Mouse (Mus musculus): ENCODE measurements around the gene Tnr. TPM values are rescaled to one million over a fixed set of nuclear protein-coding genes. Genes with fewer than 3 reads are reported as not detected.

Tnr gene
- 2.1 and 2.7 TPM in 2 replicates for total RNA-seq (2021)
- long read RNA-seq, experiment 1, result 0 reads
- long read RNA-seq, experiment 2, full-length matches to known transcripts, result 1 of 1 reads
- long read RNA-seq, experiment 2, partial matches to known transcripts, result 0 of 1 reads
- long read RNA-seq, experiment 2, other reads (novel, unspliced or antisense), result 0 of 1 reads

DNA sequence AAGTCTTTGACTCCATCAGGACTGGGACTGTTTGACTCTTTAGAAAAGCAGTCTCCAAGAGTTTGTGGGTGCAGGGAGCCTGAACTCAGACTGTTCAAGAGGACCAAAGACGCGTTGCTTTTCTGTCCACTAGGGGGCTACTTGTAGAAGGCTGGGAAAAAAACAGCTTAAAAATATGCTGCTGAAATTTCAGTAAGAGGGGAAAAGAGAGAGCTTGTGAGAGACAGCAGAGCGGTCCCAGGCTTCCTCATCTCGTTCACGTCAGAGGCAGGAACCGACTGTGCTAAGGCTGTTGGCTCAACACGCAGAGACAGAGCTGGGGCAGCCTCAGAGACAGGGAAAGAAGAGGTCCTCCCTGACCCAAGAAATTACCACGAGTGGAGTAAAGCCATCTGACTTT lies at the start of gene Tnr:
Gene Tnr, plus strand, starts transcription at position 192 of the 400 bp plus-strand sequence.
- peak; percentile 27 for DNase-seq

DNA sequence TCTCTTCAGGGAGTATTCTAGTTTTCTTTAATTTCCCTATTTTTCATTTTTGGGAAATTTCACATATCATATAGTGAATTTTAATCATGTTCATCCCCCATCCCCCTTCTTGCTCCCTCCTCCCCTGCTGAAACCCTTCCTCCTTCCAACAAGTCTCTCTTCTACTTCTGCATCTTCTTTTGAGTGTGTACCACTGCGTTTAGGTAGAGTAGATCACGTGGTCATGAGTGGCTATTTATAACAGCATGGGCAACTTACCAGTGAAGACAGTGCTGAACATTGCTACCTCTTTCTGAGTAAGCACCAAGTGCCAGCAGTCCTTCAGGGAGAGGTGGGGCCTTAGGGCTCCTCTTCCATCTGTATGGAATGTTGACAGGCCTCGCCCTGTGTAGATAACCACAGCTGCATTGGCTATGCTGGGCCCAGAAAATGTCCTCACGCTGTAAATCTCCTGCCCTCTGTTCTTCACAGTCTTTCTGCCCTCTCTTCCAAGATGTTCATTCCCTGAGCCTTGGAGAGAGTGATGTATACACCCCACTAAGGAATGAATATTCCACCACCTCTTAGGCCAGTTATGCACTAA lies 33.6 kb upstream of the Tnr start:
- no peak for DNase-seq

DNA sequence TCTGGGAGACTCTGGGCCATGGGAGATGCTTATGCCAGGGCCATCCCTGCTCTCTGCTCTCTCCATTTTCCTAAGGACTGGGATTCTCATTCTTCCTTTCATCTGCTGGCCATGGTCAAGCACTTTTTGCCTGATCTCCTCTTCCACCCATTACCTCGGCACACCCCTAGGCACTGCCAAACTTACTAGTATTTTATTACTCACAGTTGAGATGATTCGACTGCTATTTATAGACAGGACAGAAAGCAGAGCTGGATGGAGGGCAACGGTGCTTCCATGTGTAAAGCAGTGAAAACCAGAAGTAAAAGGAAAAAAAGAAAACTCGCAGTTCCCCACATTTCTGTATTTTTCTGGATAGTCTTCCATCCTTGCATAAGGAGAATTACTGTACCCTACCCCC lies 31.0 kb upstream of the Tnr start:
- DNase-seq, result no peak

DNA sequence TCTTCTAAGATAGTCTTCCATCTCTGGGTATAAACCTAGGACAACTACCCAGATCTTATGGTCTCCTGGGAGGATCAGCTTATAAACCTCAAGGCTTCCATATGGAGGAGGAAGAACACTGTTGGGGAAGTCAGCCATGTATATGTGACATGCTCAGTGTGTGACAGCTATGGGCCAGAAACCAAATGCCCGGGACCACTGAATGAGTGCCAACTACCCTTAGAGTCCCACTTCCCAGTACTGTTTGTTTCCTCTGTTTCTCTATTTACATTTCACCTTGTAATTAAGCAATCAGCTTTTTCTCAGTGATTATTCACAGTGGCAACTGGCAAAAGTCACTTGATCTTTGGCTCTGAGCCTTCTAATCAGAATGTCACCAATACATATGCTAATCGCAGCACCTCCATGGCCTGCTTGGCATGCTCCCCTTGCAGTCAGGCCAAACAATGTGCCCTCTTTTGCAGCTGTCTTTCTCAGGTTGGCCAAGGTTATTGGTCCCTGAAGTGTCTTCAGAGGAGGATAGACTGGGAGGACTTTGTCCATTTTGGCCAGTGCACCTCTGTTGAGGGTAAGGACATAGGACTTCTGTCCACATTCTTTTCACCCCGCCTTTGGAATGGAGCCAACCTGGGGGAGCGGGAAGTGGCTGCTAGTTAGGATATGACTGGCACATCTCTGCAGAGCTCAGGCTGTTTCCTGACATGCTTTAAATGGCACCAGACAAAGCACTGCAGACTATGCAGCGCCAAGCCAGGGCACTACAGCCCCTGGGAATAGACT lies 29.7 kb upstream of the Tnr start:
- DNase-seq, result no peak

DNA sequence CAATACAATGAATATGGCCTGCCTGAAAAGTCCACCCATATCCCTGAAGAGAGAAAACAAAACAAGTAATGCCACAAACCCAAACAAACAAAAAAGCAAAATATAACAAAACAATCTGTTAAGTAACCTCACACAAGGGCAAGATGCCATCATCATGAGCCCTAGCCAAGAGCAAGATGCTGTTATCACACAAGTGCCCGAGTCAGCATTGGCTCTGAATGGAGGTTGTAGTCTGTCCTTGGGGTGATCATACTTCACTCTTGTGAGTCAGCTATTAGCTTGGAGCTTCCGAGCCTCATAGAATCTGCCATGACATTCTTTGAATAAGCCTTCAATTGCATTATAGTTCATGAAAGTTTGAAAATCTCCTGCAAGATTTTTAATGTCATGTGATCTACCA lies 25.3 kb upstream of the Tnr start:
- DNase-seq, result peak; percentile 10

DNA sequence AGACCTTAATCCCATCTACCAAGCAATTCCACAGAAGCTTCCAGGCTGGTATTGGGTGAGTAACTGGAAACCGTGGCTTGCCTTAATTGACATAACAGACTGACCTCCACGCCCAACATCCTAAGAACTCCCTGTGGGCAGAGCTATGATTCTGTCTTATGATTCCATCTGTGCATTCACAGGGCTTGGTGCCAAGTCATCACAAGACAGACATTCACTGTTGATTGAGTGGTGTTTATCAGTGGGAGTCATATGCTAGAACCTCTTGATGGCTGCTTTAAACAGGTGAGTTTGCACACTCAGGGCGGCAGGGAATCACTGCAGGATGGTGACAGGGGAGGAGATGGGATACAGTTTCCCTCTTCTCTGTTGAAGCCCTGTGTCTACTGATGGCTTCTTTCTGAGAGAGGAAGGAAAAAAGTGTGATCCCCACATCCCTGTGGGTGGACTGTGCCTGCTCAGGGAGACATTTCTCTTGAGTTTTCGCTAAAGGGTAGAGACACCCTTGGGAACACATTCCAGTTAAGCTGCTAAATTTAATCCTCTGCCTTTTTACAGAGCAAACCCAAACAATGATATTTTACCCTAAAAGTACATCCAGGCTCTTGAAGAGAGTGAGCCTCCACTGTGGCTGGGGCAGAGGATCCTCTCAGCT lies 23.6 kb upstream of the Tnr start:
- DNase-seq, result no peak

DNA sequence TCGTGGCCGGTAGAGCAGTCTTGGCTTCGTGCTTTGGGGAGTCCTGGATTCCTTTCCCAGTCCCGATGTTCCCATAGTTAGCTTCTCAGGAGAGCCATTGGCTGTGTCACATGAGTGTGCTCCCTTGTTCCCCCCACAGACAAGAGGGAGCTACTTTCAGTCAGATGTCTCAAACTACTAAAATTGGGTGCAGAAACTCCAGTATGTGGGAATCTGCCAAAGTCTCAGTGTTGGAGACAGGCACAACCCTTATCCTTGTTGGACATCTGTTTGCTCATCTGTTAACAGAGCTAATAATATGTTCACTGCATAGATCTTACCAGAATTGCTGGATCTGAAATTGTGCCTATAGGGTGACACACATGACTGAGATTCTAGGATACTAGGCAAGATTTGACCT lies 21.7 kb upstream of the Tnr start:
- DNase-seq, result no peak

DNA sequence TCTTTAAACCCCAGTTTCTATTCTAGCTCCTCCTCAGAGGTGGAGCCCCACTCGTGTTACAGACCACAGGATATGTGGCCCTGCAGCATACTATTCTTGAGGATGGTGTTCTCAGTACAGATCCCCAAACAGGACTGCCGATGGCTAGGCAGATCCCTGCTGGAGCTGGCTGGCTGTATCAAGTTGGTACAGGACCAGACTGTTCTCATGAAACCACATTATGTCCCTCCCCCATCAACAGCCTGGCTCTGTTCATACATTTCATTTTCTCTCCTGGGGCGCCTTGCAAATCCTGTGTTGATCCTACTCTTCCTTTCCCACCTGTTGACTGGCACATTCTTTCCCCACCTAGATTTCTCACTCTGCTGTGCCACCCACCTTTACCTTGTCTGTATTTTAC lies 12.9 kb upstream of the Tnr start:
- no peak for DNase-seq

DNA sequence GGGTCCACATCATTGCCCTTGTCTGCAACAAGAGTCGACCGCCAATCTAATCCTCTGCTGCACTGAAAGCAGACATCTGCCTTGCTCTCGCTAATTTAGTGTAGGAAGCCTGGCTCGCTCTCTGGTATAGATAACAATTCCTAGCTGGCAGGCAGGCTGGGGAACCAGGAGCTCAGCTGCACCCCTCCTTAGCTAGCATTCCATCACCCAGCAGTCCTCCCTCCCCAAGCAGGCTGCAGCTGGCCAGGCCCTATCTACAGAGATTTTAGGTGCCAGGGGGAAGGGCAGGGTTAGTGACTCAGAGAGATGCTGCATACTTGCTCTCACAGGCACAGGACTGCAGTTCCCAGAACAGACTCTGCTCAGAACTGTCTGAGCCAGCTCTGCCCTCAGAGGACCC lies 5.9 kb upstream of the Tnr start:
- no peak for DNase-seq

DNA sequence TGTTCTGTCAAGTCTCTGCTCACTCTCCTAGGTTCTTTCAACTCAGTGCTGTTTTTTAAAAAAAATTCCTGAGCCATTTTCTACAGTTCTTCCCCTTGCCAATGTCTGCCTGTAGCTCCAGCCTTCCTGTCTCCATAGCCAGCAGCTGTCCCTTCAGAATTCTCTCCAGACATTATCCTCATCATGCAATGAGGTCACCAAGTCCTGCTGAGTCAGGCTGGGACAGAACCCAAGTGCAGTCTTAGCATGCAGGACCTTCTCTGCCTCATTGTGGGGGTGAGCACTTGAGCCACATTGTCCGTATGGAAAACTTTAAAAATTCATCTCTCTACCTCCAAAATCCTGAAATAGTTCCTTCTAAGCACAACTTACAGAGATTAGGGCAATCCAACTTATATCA lies 4.4 kb upstream of the Tnr start:
- no peak for DNase-seq

DNA sequence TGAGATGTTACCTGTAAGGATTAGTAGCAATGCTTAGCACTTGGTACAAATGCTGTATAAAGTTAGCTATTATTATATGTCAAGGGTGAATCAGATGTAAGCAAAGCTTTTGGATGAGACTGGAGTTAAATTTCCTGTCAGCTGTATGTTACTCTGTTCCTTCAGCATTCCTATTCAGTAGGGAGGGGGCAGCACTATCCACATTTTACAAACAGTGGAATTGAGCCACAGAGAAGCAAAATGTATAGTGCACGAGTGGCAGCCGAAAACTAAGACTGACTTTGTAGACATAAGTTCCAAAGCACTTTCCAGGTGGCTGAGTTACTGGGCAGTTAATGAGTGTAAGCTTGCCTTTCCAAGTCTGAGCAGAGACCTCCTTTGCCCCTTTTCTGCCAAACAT lies 500 bp upstream of the Tnr start:
- no peak for DNase-seq

DNA sequence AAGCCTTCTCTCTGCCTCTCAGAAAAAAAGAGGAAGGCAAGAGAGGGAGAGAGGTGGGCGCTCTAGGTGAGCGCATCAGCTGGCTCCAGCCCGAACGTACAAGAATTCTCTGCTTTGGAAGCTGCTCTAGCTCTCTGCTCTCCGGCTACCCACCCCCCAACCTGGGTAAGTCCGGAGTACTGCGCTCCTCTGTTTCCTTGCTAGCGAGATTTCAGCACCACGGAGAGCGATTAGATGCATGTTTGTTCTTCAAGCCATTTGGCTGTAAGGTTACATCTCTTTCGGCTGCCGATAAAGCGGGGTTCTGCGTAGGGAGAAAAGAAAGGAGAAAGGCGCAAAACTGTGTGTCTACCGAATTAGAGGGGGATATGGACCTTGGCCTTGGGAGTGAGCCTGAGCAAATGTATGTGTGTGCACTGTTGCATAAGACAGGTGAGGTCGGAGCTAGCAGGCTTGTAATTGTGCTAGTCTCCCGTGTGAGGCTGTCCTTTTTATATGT lies 531 bp downstream of the Tnr start:
- peak; percentile 82 for DNase-seq

DNA sequence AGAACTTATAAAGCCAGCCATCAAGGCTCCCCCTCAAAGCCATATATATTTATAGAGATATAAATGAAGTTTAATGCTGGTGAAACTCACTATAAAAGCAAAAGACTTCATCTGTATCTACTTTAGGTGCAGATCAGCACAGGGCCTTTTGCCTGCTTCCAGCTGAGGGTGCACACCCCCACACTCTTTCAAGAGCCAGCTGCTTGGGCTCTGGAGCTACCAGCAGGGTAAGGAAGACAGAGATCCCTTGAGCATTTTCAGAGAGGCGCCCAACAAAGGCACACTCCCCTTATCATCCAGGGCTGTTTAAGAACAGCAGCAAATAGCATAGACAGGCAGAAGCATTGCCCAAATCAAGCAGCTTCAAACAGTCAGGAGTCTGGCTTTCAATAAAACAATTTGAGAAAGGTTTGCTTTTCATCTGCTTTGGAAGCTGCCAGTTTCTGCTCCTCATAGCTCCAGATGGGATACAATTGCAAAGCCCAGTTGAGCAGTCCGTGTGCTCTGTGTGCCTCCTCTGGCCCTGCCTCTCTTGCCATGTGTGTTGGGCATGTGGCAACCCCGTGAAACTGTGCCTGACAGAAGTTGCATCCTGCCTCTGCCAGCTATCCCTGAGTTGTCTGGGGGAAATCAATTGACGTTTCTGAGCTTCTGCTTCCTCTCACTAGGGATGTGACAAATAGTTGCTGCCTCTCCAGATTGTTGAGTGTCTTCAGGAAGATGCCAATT lies 9.4 kb downstream of the Tnr start:
- no peak for DNase-seq

DNA sequence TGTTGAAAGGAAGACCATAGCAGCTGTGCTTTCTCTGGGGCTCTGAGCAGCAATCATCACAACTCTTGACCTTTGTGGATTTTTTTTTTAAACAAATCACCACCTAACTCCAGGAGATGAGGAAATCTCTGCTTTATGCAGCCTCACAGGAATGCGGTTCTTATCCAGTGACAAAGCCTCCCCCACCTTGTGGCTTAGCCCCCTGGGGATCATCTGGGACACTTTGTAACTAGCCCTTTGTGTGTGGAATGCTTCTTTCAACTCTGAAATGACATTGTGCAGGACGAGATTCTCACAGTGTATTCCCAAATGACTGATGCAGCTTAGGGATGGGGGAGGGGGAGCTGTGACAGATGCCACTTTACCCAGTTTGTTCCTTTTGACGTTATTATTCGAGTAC lies 12.0 kb downstream of the Tnr start:
- no peak for DNase-seq

DNA sequence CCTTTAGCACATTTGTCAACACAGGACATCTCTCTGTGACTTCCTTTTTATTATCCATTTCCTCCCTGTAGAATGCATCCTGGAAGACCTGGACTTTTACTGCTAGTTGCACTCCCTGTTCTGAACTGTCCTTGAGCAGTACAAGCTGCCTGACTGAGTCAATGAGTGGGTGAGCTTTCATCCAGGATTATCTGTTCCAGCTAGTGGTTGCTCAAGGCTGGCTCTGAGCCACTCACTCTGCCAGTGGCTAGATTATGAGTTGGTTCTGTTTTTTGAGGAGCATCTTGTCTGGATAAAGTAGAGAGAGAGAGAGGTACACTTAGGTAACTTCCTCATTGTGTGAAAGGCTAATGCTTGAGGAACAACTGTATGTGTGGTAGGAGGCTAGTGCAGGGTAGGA lies 14.0 kb downstream of the Tnr start:
- no peak for DNase-seq

DNA sequence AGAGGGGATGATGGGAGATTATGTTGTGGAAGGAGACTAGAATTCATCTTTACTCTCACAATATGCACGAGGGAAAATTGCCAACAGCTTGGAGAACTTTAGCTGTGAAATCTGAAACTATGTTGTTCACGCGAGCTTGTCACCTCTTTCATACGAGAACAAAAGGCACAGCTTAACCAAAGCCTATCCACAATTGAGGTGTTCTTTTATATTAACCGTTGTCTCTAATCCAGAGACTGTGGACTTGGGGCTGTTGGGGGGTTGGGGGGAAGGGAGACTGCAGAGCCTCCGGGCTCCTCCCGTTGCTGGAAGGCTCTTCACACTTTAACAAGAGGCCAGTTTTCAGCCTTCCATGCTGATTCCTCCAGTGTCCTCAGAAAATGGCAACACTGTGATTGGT lies 14.5 kb downstream of the Tnr start:
- DNase-seq, result no peak

DNA sequence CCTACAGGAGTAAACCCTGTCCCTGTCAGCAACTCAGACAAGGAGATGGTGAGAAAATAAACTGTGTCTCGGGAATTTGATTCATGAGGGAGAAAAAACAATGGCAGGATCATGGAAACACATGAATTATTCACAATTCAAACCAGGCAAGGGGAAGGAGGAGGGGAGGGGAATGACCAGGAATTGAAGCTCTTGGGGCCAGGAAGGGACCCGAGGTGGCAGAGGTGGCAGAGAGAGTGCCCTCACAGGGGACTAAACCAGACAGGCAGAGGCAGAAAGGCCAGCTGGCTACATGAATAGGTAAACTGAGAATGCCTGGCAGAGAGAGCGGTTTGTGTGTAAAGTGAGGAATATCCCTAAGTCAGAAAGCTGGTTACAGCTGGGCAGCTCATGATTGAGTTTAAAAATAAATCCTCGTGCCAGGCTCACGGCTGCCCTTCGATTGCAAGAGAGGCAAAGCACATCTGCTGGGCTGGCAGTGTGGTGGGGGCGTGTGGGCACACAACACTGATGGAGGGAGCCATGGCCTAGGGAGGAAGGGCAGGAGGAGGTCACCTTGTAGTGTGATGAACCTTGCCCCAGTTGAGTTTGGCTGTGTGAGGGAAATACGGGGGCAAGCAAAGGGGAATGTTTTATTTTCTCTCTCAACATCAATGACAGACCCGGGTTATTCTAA lies 22.0 kb downstream of the Tnr start:
- DNase-seq, result no peak

DNA sequence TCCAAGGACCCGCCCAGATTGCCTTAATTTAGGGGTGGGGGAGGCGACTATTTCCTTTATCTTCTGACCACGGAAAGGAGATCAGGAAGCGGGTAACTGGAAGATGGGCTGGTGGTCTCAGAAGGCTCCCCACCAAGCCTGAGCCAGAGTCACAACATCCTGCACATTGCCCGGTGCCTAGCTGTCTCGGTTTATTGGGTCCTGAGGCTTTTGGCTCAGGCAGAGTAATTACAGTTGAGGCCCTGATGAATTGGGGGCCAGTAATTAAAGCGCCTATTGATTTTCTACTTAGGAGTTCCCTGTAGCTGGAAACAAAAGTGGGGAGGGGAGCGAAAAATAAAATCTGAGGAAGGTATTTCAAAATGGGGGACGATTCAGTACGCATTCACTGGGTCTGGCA lies 27.5 kb downstream of the Tnr start:
- DNase-seq, result no peak

DNA sequence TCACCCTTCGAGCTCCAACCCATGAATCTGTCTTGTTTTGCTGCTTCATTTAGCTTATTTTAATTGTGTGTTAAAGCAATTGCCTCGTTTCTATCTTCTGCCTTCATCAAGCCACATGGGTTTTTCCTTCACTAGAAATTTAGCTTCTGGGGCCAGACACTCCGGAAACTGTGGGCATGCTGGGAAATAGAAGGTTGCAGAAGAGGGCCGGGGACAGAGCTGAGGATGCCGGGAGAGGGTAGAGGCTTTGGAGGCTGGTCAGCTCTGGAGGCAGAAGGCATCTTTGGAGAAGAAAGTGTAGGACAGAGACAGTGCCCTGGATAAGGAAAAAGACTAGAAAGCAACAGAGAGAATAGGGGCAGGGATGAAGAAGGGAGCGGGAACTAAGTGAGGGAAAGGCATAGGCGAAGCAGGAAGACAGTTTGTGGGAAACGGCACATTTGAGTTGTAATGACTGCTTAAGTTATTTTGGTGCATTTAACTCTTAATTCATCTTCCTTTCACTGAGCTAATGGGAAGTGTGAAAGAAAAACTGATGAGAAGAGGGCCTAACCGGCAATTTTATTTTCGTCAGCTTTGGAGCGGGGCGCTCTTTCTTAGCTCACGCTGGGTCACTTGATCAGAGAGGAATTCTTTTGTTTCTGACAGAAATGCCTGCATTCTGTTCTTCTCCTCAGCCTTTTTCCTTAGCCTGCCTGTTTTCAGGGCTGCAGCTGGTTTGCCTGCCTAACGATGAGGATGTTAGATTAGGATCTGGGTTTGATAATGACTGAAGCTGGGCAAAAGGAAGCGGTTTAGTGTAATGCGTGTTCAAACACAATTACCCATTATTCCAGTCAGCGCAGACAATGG lies 28.2 kb downstream of the Tnr start:
- no peak for DNase-seq

DNA sequence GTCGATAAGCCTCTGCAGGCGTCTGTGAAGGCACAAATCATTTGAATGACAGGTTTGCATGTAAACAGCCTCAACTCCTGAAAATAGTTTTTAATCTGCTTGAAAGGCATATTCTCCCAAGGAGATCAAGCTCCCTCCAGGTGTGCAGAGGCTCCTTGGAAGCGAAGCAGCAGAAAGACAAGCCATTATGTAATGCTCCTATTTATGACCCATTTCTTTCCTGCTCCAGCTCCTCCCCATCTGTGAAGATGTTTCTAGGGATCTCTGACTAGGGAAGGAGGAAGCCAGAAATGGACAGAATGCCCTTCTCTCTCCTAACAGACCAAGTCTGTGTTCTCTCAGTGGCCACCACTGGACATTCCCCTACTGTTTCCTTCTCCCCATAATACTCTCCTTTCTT lies 38.0 kb downstream of the Tnr start:
- no peak for DNase-seq

DNA sequence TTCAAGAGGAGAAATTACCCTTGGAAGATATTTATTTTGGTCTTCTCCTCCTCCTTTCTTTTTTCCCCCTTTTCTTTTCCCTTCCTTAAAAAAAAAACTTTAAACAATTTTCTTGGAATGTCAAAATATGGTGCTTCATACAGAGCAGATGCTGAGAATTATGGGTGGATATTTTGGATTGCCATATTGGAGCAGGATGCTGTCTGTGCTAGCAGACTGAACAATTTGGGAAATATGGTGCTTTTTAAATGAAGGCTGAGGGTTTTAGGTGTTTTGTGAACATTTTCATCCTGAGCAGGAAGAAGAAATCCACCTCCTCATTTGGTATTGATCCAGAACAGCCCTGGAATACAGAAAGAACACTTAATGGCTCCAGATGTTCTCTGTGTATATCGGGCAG lies 41.6 kb downstream of the Tnr start:
- DNase-seq, result no peak

All from adrenal gland, postnatal 14 days (tissue).